Mouse (Mus musculus) naive thymus-derived CD4-positive, alpha-beta T cell, adult 5 months (primary cell): ENCODE data around the gene Vsx2. TPM values are rescaled to one million over a fixed set of nuclear protein-coding genes. Genes with fewer than 3 reads are reported as not detected.

Experiments
- polyA plus RNA-seq: library from polyadenylated mRNA; unstranded; fragments of 100-300 nt; shearing (Covaris generic); gene quantifications from one replicate; pipeline ENCODE4 v1.2.1, GENCODE M21; 2017

Vsx2 gene
- not detected for polyA plus RNA-seq

GRCm38 (mm10) chr12:84569336-84569970, at the start of gene Vsx2:
Gene Vsx2, plus strand, starts transcription at chr12:84569762.

GRCm38 (mm10) chr12:84616977-84617630, 47.5 kb downstream of the Vsx2 start, which contains the start of gene Abcd4:
Gene Abcd4, minus strand, starts transcription at chr12:84617413.

GRCm38 (mm10) chr12:84640654-84641053, 71.1 kb downstream of the Vsx2 start, which contains the start of gene Vrtn:
Gene Vrtn, plus strand, starts transcription at chr12:84641019.

Other genes starting within 250 kb of the Vsx2 start
- gene Coq6, start 208.1 kb upstream of the Vsx2 start, polyA plus RNA-seq, result 20.6 TPM
- 1.5 TPM for gene Fam161b, start 207.9 kb upstream of the Vsx2 start, polyA plus RNA-seq
- 63.8 TPM for gene Entpd5, start 160.7 kb upstream of the Vsx2 start, polyA plus RNA-seq
- 2.0 TPM for gene Bbof1, start 160.7 kb upstream of the Vsx2 start, polyA plus RNA-seq
- 35.5 TPM for gene Rnf113a2, start 152.6 kb upstream of the Vsx2 start, polyA plus RNA-seq
- gene Aldh6a1, start 118.8 kb upstream of the Vsx2 start, polyA plus RNA-seq, result 24.0 TPM
- 30.2 TPM for gene Lin52, start 118.3 kb upstream of the Vsx2 start, polyA plus RNA-seq
- gene Abcd4, start 47.7 kb downstream of the Vsx2 start, polyA plus RNA-seq, result 20.3 TPM
- not detected for gene Vrtn, start 71.3 kb downstream of the Vsx2 start, polyA plus RNA-seq
- not detected for gene Syndig1l, start 129.1 kb downstream of the Vsx2 start, polyA plus RNA-seq
- 200 TPM for gene Npc2, start 203.4 kb downstream of the Vsx2 start, polyA plus RNA-seq
- gene Isca2, start 203.5 kb downstream of the Vsx2 start, polyA plus RNA-seq, result 87.9 TPM